Mouse (Mus musculus) cortical plate, adult 2 months (tissue): ENCODE measurements around the gene A630076J17Rik.

Experiments
- CTCF ChIP-seq: fragments of 200-500 bp; IDR thresholded peaks from 2 replicates; pipeline ENCODE4 v1.5.1; 2011; ENCODE audit warnings: mild to moderate bottlenecking, control low read depth, low read length; ENCODE audit not compliant: insufficient read depth; ENCODE audit errors: extremely low read depth
- POLR2A ChIP-seq: fragments of 200-500 bp; IDR thresholded peaks from 2 replicates; pipeline ENCODE4 v1.6.1; 2011; ENCODE audit warnings: mild to moderate bottlenecking, low read length, control low read depth; ENCODE audit not compliant: insufficient read depth; ENCODE audit errors: extremely low read depth

GRCm38 (mm10) chr3:107278479-107279269 is 48.3 kb downstream of the A630076J17Rik start, which contains the start of gene Lamtor5:
- peak; percentile 61 for TF ChIP-seq POLR2A
- no peak for TF ChIP-seq CTCF
